Mouse (Mus musculus) midbrain, embryonic 10.5 days (tissue): ENCODE results near the gene Slc22a15. TPM values are rescaled to one million over a fixed set of nuclear protein-coding genes. Genes with fewer than 3 reads are reported as not detected.
A peak's percentile ranks its signal among the peaks of the same experiment; 100 is the strongest.
"Not testable (repeated sequence)": the region's sequence is repeated elsewhere in the genome, so short reads cannot be mapped to it uniquely, and the experiment has no call there.

Experiments
- DNase-seq: peaks from one replicate; pipeline ENCODE4 v3.0.0-alpha.2; 2017; ENCODE audit warnings: low spot score
- H3K27ac ChIP-seq: fragments of 300-500 bp; sonication (generic); replicated peaks from 2 replicates; pipeline ENCODE4 v1.5.1; 2016; ENCODE audit warnings: mild to moderate bottlenecking
- H3K27me3 ChIP-seq: fragments of 300-500 bp; sonication (generic); 2 replicates; pipeline ENCODE4 v1.6.1; 2016; ENCODE audit warnings: low read depth, mild to moderate bottlenecking; ENCODE audit not compliant: poor library complexity, severe bottlenecking
- H3K36me3 ChIP-seq: fragments of 300-500 bp; sonication (generic); 2 replicates; pipeline ENCODE4 v1.6.1; 2016; ENCODE audit warnings: mild to moderate bottlenecking, moderate library complexity
- H3K4me1 ChIP-seq: fragments of 300-500 bp; sonication (generic); 2 replicates; pipeline ENCODE4 v1.6.1; 2016
- H3K4me3 ChIP-seq: fragments of 300-500 bp; sonication (generic); 2 replicates; pipeline ENCODE4 v1.5.1; 2016; ENCODE audit warnings: mild to moderate bottlenecking, moderate library complexity
- H3K9me3 ChIP-seq: fragments of 300-500 bp; sonication (generic); replicated peaks from 2 replicates; pipeline ENCODE4 v1.6.1; 2016; ENCODE audit warnings: mild to moderate bottlenecking
- WGBS: fragments of 180-500 bp; shearing (Covaris S2); methylation state at CpG from one replicate; pipeline ENCODE4 v1.1.7; 2016; 5-methylcytosine and 5-hydroxymethylcytosine counted together
- polyA plus RNA-seq: library from polyadenylated mRNA; unstranded; fragments of >200 nt; fragmentation: Nextera tagmentation; extraction: Ambion mirVana; gene quantifications from 2 replicates; pipeline ENCODE4 v1.2.1, GENCODE M21; 2016

The Slc22a15 gene
- polyA plus RNA-seq, 1 experiment from 2014 or later: 3.7 TPM

DNA sequence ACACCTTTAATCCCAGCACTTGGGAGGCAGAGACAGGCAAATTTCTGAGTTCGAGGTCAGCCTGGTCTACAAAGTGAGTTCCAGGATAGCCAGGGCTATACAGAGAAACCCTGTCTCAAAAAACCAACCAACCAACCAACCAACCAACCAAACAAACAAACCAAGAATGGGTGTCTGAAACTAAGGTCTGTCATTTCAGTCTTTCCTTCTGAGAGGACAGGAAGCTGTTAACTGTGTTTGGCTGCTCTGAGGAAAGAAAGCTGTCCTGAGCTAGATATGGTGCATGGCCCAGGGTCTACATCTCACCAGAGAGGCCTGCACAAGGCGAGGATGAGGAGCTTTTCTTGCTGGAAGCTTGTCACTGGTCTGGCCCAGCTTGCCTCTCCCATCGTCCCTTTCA, 103.5 kb downstream of the Slc22a15 start:
- WGBS: 77% methylated on average over 3 of the region's 3 CpGs
- not testable (repeated sequence) for DNase-seq, H3K36me3 ChIP-seq, H3K9me3 ChIP-seq, H3K27ac ChIP-seq, H3K4me3 ChIP-seq, H3K27me3 ChIP-seq, H3K4me1 ChIP-seq

- WGBS: 86% methylated on average over 3 of the region's 3 CpGs
- Histone ChIP-seq H3K4me1 (0 out of 2 replicates have a peak, but pooled peaks cover 5% of the 10 kb centered on the region), H3K4me3 (no peak overlapping the region), H3K27ac (no peak overlapping the region), H3K36me3 (no peaks in the 10 kb centered on the region), H3K9me3 (no peaks in the 10 kb centered on the region), H3K27me3 (no peaks in the 10 kb centered on the region)
- DNase-seq: no peak
Measured at GRCm38 (mm10) chr3:101816006-101816405, 108.2 kb downstream of the Slc22a15 start.

DNA sequence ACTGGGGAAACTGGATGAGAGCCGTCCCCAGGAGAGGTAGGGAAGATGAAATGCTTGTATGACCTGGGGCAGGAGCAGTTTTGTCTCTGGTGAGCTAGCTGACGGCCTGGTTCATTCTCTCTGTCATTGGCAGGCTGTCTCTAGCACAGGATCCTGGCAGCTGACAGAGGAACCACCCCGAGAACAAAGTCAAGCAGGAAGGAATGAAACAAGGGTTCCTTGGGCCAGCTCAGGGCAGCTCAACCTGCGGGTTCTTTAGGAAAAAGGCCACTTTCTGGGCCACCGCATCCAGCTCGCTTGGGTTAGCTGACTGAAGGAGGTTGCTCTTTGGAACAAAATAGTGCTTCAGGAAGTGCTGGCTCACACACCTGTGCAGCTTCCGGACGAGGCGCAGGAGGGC, 109.5 kb downstream of the Slc22a15 start:
- Histone ChIP-seq H3K27me3 (no peaks in the 10 kb centered on the region), H3K4me1 (0 out of 2 replicates have a peak, but pooled peaks cover 5% of the 10 kb centered on the region), H3K9me3 (no peaks in the 10 kb centered on the region), H3K4me3 (no peak overlapping the region), H3K36me3 (no peaks in the 10 kb centered on the region), H3K27ac (no peak overlapping the region)
- 90% methylated on average over 9 of the region's 9 CpGs for WGBS
- DNase-seq: no peak

DNA sequence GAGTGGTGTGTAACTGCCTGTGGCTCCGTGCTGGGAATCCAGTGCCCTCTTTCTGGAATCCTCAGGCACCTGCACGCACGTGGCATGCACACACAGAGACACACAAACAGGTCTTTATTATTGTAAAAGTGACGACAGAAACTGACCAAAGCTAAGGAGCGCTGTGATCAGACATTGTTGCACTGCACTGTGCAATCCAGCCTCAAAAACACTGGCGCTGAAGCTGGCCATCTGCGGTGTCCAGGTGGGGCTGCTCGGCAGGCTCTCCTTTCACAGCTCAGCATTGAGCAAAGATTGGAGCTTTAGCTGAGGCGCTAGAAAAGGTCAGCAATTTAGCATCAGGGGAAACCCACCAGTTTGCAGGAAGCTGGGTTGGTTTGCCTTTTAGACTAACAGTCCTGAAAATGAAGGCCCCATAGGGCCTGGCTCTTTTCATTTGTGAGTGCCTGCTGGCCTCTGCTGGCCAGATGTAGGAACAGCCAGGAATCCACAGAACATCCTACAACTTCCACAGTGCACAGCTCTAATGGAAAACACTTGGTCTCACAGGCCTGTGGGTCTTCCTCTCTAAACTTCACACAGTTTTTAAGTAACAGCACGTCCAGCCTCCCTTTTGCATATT, 111.8 kb downstream of the Slc22a15 start:
- 0 out of 2 replicates have a peak overlapping the region, but pooled peaks have one; percentile 49 for H3K27ac ChIP-seq
- H3K27me3 ChIP-seq: peaks cover 4% of the 10 kb centered on the region; the same call in 1 of the 2 replicates
- peak; percentile 68 for DNase-seq
- 0 out of 2 replicates have a peak, but pooled peaks cover 5% of the 10 kb centered on the region for H3K4me1 ChIP-seq
- H3K36me3 ChIP-seq: no peaks in the 10 kb centered on the region
- H3K4me3 ChIP-seq: no peak overlapping the region
- H3K9me3 ChIP-seq: no peaks in the 10 kb centered on the region
- 65% methylated on average over 10 of the region's 10 CpGs for WGBS

GRCm38 (mm10) chr3:101811931-101812330, 112.3 kb downstream of the Slc22a15 start:
- 78% methylated on average over 4 of the region's 4 CpGs for WGBS
- Histone ChIP-seq H3K9me3 (no peaks in the 10 kb centered on the region), H3K4me3 (no peak overlapping the region), H3K27me3 (peaks cover 10% of the 10 kb centered on the region; the same call in 1 of the 2 replicates), H3K27ac (no peak overlapping the region), H3K36me3 (no peaks in the 10 kb centered on the region), H3K4me1 (peaks cover 5% of the 10 kb centered on the region; the same call in 1 of the 2 replicates)
- DNase-seq: no peak

- H3K9me3 ChIP-seq: no peaks in the 10 kb centered on the region
- no peak overlapping the region for H3K4me3 ChIP-seq
- DNase-seq: no peak
- peaks cover 23% of the 10 kb centered on the region for H3K27me3 ChIP-seq
- no peaks in the 10 kb centered on the region for H3K36me3 ChIP-seq
- peaks cover 40% of the 10 kb centered on the region for H3K4me1 ChIP-seq
- 96% methylated on average over 6 of the region's 6 CpGs for WGBS
- H3K27ac ChIP-seq: no peak overlapping the region
Measured at GRCm38 (mm10) chr3:101807646-101808045, 116.6 kb downstream of the Slc22a15 start.

- WGBS: 59% methylated on average over 4 of the region's 4 CpGs
- no peaks in the 10 kb centered on the region for H3K36me3 ChIP-seq
Measured at GRCm38 (mm10) chr3:101806941-101807340, 117.3 kb downstream of the Slc22a15 start.

DNA sequence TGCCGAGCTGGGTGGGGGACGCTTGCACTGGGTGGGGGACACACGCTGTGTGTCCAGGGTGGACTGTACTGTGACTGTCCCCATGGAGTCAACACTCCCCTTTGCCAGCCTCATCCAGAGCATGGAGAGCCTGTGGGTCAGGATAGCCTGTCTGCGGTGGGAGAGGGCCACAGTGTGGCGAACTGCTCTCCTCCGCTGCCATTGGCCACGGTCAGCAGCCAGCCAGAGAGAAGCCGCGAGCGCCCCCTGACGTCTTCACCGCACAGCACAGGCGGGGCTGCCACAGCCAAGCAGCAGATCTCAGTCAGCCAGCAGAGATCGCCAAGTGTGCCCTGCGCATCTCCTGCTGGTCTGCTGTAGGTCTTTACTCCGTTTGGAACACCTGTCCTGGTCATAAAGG, 118.1 kb downstream of the Slc22a15 start:
- Histone ChIP-seq H3K36me3 (no peaks in the 10 kb centered on the region), H3K4me1 (peaks cover 49% of the 10 kb centered on the region), H3K27ac (peak overlapping the region; percentile 64), H3K9me3 (no peaks in the 10 kb centered on the region), H3K4me3 (no peak overlapping the region), H3K27me3 (peaks cover 31% of the 10 kb centered on the region)
- WGBS: 9% methylated on average over 16 of the region's 16 CpGs
- peak; percentile 91 for DNase-seq

More at GRCm38 (mm10) chr3:101806941-101807340, 117.3 kb downstream of the Slc22a15 start:
- no peak for DNase-seq
- peaks cover 42% of the 10 kb centered on the region for H3K4me1 ChIP-seq
- no peak overlapping the region for H3K27ac ChIP-seq
- no peaks in the 10 kb centered on the region for H3K9me3 ChIP-seq
- H3K27me3 ChIP-seq: peaks cover 28% of the 10 kb centered on the region
- no peak overlapping the region for H3K4me3 ChIP-seq

Other genes with a start within 250 kb of the Slc22a15 start
- 0.43 and 0.60 TPM in 2 replicates for gene Mab21l3, start 75.5 kb downstream of the Slc22a15 start, polyA plus RNA-seq
- 33.8 and 58.4 TPM in 2 replicates for gene Nhlh2, start 85.6 kb upstream of the Slc22a15 start, polyA plus RNA-seq
- not detected in 2 replicates for gene Casq2, start 162.0 kb upstream of the Slc22a15 start, polyA plus RNA-seq